Mouse (Mus musculus) limb, embryonic 15.5 days (tissue): ENCODE results near the gene Gm4131. TPM values are rescaled to one million over a fixed set of nuclear protein-coding genes. Genes with fewer than 3 reads are reported as not detected.

Experiments
- ATAC-seq: fragments of 200-750 bp; cut with Nextera tagmentation; 2 replicates; pipeline ENCODE4 v1.8.0; 2017; ENCODE audit warnings: low read depth, moderate TSS enrichment; ENCODE audit not compliant: insufficient number of reproducible peaks, low FRiP score, low TSS enrichment
- H3K27ac ChIP-seq: fragments of 300-500 bp; sonication (generic); 2 replicates; pipeline ENCODE4 v1.5.1; 2015; ENCODE audit warnings: moderate library complexity, mild to moderate bottlenecking, inconsistent platforms
- H3K27me3 ChIP-seq: fragments of 300-500 bp; sonication (generic); 2 replicates; pipeline ENCODE4 v1.6.1; 2015; ENCODE audit warnings: inconsistent platforms
- H3K36me3 ChIP-seq: fragments of 300-500 bp; sonication (generic); 2 replicates; pipeline ENCODE4 v1.6.1; 2015; ENCODE audit warnings: inconsistent platforms
- H3K4me1 ChIP-seq: fragments of 300-500 bp; sonication (generic); 2 replicates; pipeline ENCODE4 v1.6.1; 2015; ENCODE audit warnings: inconsistent platforms
- H3K4me2 ChIP-seq: fragments of 300-500 bp; sonication (generic); 2 replicates; pipeline ENCODE4 v1.6.1; 2015; ENCODE audit warnings: mild to moderate bottlenecking, inconsistent platforms
- H3K4me3 ChIP-seq: fragments of 300-500 bp; sonication (generic); 2 replicates; pipeline ENCODE4 v1.5.1; 2015; ENCODE audit warnings: mild to moderate bottlenecking, inconsistent platforms
- H3K9ac ChIP-seq: fragments of 300-500 bp; sonication (generic); 2 replicates; pipeline ENCODE4 v1.6.1; 2015; ENCODE audit warnings: inconsistent platforms
- H3K9me3 ChIP-seq: fragments of 300-500 bp; sonication (generic); 2 replicates; pipeline ENCODE4 v1.6.1; 2016; ENCODE audit warnings: inconsistent platforms
- WGBS: fragments of 180-500 bp; shearing (Covaris S2); methylation state at CpG from one replicate; pipeline ENCODE4 v1.1.7; 2015; 5-methylcytosine and 5-hydroxymethylcytosine counted together
- polyA plus RNA-seq: library from polyadenylated mRNA; unstranded; fragments of >200 nt; fragmentation: Nextera tagmentation; extraction: Ambion mirVana; gene quantifications from 2 replicates; pipeline ENCODE4 v1.2.1, GENCODE M21; 2015

Gene Gm4131
- polyA plus RNA-seq, 1 experiment from 2014 or later, result not detected

DNA sequence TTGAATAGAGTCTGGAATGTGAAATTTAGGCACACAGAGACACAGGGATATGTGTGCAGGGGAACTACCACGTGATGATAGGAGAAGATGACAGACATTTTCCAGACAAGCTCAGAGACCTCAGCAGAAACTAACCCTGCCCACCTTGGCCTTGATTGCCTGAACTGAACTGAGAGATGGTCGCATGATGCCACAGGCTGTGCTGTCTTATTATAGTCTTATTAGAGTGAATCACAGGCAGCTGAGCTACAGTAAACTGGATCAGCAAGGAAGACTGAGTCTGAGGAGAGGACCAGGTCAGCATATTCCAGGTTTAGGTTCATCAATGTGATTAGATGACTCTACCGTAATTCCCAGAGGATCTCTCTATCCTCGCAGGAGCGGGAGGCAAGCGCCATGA, 20.4 kb downstream of the Gm4131 start:
- H3K4me3 ChIP-seq, result no peak overlapping the region
- no peaks in the 10 kb centered on the region for H3K36me3 ChIP-seq
- 0 out of 2 replicates have a peak, but pooled peaks cover 3% of the 10 kb centered on the region for H3K27me3 ChIP-seq
- no peak overlapping the region for H3K9ac ChIP-seq
- H3K4me1 ChIP-seq, result no peaks in the 10 kb centered on the region
- no peak overlapping the region for H3K27ac ChIP-seq
- no peak for ATAC-seq
- no peak overlapping the region for H3K4me2 ChIP-seq
- no peaks in the 10 kb centered on the region for H3K9me3 ChIP-seq
- WGBS, result 85% methylated on average over 6 of the region's 6 CpGs

DNA sequence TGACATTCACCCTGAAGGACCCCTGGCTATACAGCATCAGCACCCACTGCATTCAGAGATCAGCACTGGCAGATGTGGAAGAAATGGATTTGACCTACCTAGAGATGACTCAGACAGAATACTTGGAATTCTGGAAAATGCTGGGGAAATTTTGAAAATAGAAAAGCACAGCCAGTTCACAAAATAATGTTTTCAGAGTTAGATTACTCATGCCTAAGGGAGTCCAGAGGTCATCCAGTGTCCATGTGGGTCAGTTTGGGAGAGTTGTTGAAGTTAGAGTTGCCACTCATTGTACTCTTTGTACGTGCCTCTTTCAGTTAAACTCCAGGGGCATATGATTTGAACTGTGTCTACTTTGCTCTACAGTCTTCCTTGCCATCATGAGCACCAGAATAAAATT, 25.0 kb downstream of the Gm4131 start:
- Histone ChIP-seq H3K4me3 (no peak overlapping the region), H3K27me3 (0 out of 2 replicates have a peak, but pooled peaks cover 3% of the 10 kb centered on the region), H3K36me3 (no peaks in the 10 kb centered on the region), H3K9ac (no peak overlapping the region), H3K4me1 (no peaks in the 10 kb centered on the region), H3K27ac (no peak overlapping the region), H3K4me2 (no peak overlapping the region), H3K9me3 (no peaks in the 10 kb centered on the region)
- WGBS, result 88% methylated on average over 1 of the region's 1 CpGs
- no peak for ATAC-seq

DNA sequence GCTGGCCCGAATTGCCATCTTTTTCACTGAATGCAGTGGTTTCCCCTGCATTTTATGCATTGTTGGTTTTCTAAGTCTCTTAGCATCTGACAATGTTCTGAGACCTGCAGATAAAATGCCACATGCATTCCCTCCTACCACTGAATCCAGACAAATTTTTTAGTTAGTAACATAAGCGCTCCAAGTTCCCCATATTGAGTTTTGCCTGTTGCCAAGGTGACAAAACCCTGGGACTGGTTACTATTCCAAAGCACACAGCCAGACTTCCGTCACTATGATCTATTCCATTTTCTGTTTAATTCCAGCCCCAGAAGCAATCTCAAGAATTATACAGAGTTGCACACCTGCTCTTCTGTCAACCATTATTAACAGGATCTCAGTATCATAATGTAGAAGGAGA, 26.9 kb downstream of the Gm4131 start:
- Histone ChIP-seq H3K9me3 (no peaks in the 10 kb centered on the region), H3K9ac (no peak overlapping the region), H3K27ac (no peak overlapping the region), H3K4me2 (no peak overlapping the region), H3K27me3 (no peaks in the 10 kb centered on the region), H3K4me1 (no peaks in the 10 kb centered on the region), H3K4me3 (no peak overlapping the region), H3K36me3 (no peaks in the 10 kb centered on the region)
- ATAC-seq, result no peak
- WGBS, result 77% methylated on average over 3 of the region's 3 CpGs

DNA sequence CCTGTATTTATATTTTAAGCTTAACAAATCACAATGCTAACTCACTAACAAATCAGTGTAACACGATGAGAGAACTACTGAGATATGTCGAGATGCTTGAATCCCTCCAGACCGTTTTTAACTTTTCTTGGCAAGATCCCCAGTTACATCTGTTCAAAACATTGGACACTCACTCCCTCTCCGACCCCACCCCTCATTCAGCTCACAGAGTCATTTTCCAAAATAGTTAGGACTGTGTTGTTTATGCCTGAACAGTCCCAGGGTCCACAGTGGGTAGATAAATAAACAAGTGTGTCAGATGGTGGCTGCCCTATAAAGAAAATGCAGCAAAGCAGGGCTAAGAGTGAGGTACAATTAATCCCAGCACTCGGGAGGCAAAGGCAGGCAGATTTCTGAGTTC, 29.7 kb downstream of the Gm4131 start:
- Histone ChIP-seq H3K9ac (no peak overlapping the region), H3K36me3 (no peaks in the 10 kb centered on the region), H3K27me3 (no peaks in the 10 kb centered on the region), H3K4me3 (no peak overlapping the region), H3K4me2 (no peak overlapping the region), H3K9me3 (no peaks in the 10 kb centered on the region), H3K4me1 (no peaks in the 10 kb centered on the region), H3K27ac (no peak overlapping the region)
- no peak for ATAC-seq
- 57% methylated on average over 5 of the region's 5 CpGs for WGBS

DNA sequence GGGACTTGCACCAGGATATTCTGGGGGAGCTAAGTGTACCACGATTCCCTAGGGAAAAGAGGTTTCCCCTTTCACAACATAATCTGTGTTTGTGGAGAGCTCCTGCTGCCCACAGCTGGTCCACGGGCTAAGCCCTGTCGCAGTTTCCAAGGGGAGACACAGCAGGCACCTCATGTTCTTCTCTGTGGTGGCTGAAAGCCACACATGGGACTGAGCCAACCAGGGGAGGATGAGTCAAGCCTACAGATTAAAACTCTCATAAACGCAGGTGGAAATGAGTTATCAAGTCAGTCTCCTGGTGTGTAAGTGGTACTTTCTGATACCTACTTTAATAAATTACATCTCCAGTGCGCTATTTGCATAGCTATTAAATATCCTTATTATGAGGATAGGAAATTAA, 30.6 kb downstream of the Gm4131 start:
- no peaks in the 10 kb centered on the region for H3K27me3 ChIP-seq
- no peak overlapping the region for H3K4me3 ChIP-seq
- H3K9me3 ChIP-seq, result no peaks in the 10 kb centered on the region
- H3K27ac ChIP-seq, result no peak overlapping the region
- no peaks in the 10 kb centered on the region for H3K4me1 ChIP-seq
- no peak overlapping the region for H3K4me2 ChIP-seq
- H3K36me3 ChIP-seq, result no peaks in the 10 kb centered on the region
- no peak overlapping the region for H3K9ac ChIP-seq
- 60% methylated on average over 5 of the region's 5 CpGs for WGBS
- ATAC-seq, result no peak

DNA sequence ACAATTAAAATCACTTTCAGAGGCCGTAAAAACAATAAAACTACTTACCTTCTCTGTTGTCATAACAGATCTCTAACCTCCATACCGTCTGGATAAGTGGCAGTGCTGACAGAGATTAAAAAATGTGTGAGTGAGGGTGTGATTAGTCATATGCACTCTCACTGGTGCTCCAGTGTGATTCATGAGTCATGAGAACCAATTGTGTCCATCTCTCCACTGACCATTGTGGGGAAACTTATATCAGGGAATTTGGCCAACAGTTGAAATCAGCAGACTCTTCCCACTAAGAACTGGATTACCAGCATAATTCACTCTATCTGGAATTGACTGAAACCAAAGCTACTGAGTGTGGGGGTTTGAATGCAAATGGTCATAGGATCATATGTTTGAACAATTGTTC, 35.8 kb downstream of the Gm4131 start:
- no peak for ATAC-seq

DNA sequence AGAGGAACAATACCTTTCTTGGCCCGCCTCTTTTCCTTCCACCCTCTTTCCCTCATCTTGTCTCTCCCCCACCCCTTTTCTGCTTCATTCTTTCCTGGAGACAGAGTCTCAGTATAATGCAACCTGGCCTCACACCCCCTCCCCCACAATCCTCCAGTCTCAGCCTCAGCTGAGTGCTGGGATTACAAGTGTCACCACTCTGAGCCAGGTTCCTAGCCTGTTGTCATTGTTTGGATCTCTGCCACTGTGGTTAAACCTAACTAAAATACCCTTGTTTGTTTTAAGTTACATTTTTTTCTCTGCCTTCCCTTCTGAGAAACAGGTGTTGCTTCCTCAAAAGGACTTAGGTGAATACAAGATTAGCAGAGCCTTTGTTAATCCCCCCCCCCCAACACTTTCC, 53.9 kb downstream of the Gm4131 start:
- no peaks in the 10 kb centered on the region for H3K9me3 ChIP-seq
- WGBS, result 83% methylated on average over 1 of the region's 1 CpGs
- no peak overlapping the region for H3K9ac ChIP-seq
- H3K4me1 ChIP-seq, result no peaks in the 10 kb centered on the region
- no peak overlapping the region for H3K4me2 ChIP-seq
- no peaks in the 10 kb centered on the region for H3K27me3 ChIP-seq
- no peak for ATAC-seq
- no peak overlapping the region for H3K27ac ChIP-seq
- no peaks in the 10 kb centered on the region for H3K36me3 ChIP-seq
- H3K4me3 ChIP-seq, result no peak overlapping the region

More for the DNA sequence above, 35.8 kb downstream of the Gm4131 start:
- Histone ChIP-seq H3K4me3 (no peak overlapping the region), H3K4me1 (no peaks in the 10 kb centered on the region), H3K27ac (no peak overlapping the region), H3K9ac (no peak overlapping the region), H3K27me3 (0 out of 2 replicates have a peak, but pooled peaks cover 3% of the 10 kb centered on the region), H3K9me3 (no peaks in the 10 kb centered on the region), H3K36me3 (no peaks in the 10 kb centered on the region), H3K4me2 (no peak overlapping the region)
- WGBS, result 63% methylated on average over 2 of the region's 2 CpGs

DNA sequence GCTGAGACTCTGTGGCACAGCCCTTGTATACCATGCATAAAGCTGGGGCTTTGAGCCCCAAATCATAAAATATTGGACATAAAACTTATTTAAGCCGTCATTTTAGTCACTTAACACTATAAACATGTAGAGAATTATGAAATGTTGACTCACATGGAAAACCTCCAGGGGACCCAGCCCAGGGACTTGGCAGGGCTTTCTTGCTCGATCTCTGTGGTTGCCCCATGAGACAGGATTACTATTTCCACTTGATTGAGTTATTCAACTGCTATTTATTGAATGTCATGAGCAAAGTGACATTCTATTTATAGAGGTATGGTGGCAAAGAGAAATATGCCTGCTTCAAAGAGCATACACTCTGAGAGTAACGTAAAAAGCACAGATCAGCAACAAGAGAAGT, 57.4 kb downstream of the Gm4131 start:
- ATAC-seq, result no peak
- Histone ChIP-seq H3K4me1 (no peaks in the 10 kb centered on the region), H3K9ac (no peak overlapping the region), H3K4me3 (no peak overlapping the region), H3K4me2 (no peak overlapping the region), H3K9me3 (no peaks in the 10 kb centered on the region), H3K27ac (no peak overlapping the region), H3K36me3 (no peaks in the 10 kb centered on the region), H3K27me3 (no peaks in the 10 kb centered on the region)
- 43% methylated on average over 3 of the region's 3 CpGs for WGBS

DNA sequence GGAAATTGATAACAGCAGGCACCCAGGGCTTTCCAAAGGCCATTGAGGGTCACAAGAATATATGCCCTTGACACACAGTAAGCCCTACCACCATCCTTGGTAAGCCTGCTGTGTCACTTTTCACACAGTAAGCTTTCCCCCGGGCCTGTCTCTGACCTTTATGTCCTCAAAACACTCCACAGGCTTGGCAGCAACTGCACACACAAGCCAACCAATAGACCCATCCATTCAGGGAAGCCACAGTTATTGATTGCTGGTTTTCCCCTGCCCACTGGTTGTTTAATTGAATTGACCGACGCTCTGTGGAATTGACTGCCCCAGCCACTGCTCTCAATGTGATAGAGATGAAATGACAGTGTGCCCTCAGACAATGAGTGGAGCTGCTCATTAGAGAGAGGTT, 60.5 kb downstream of the Gm4131 start:
- no peak for ATAC-seq
- no peaks in the 10 kb centered on the region for H3K4me1 ChIP-seq
- H3K4me3 ChIP-seq, result no peak overlapping the region
- H3K9me3 ChIP-seq, result no peaks in the 10 kb centered on the region
- H3K27me3 ChIP-seq, result no peaks in the 10 kb centered on the region
- H3K36me3 ChIP-seq, result no peaks in the 10 kb centered on the region
- H3K27ac ChIP-seq, result no peak overlapping the region
- 85% methylated on average over 3 of the region's 3 CpGs for WGBS
- no peak overlapping the region for H3K9ac ChIP-seq
- H3K4me2 ChIP-seq, result no peak overlapping the region

DNA sequence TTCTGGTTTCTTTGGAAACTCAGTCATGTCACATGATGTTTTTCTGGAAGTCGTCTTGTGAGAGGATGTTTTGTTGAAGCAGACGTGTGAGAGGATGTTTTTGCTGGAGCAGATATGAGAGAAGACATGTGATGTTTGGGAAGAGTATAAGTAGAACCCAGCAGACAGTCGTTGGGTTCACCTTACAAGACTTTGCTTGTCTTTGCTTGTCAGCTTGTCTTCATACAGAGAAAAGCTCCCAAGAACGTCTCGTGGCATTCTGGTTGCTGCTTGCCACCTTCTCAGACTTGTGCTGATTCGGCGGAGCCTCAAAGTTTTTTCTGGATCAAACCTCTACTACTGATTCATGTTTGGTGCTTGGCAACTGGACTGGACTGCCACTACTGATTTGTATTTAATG, 69.3 kb downstream of the Gm4131 start:
- no peak overlapping the region for H3K4me3 ChIP-seq
- H3K9ac ChIP-seq, result no peak overlapping the region
- H3K9me3 ChIP-seq, result no peaks in the 10 kb centered on the region
- H3K27ac ChIP-seq, result no peak overlapping the region
- 71% methylated on average over 7 of the region's 7 CpGs for WGBS
- no peaks in the 10 kb centered on the region for H3K36me3 ChIP-seq
- no peak overlapping the region for H3K4me2 ChIP-seq
- no peak for ATAC-seq
- H3K4me1 ChIP-seq, result no peaks in the 10 kb centered on the region
- H3K27me3 ChIP-seq, result no peaks in the 10 kb centered on the region

DNA sequence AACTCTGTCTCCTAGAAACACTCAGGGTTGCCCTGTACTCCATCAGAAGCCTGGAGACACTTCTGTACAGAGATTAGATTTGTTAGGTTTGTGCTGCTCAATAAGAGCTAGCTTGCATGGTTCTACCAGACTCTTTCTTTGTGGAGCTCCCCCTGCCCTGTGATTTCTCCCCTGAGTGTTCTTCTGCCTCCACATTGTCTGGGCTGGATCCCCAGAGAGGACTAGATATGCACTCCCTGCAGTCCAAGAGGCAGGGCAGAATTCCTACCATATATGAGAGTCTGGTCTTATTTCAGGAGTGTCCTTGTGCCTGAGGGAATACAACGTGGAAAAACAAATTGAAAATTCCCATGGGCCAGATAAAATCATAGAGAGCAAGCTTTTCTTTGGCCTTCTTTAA, 70.2 kb downstream of the Gm4131 start:
- no peak overlapping the region for H3K9ac ChIP-seq
- H3K27me3 ChIP-seq, result no peaks in the 10 kb centered on the region
- H3K9me3 ChIP-seq, result no peaks in the 10 kb centered on the region
- no peak overlapping the region for H3K4me2 ChIP-seq
- H3K4me3 ChIP-seq, result no peak overlapping the region
- no peaks in the 10 kb centered on the region; the same call in 1 of the 2 replicates for H3K4me1 ChIP-seq
- no peak overlapping the region for H3K27ac ChIP-seq
- ATAC-seq, result no peak
- H3K36me3 ChIP-seq, result no peaks in the 10 kb centered on the region
- WGBS, result 46% methylated on average over 1 of the region's 1 CpGs

DNA sequence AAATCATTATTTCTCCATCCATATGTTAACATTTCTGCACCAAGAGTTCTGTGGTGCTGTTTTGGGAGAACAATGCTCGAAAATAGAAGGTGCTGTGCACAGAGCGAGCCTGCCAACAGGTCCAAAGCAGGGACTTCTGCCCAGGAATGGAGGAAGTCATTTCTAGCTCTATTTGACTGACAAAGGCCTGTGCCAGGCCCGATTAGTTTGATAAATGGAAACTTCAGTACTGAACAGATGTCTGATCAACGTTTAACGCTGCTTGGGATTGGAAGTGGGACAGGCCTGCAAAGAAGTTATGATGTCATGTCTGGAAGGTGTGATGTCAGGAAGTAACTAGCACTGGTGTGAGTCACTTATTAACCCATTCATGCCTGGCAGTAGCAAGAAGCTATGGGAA, 73.3 kb downstream of the Gm4131 start:
- no peak overlapping the region for H3K4me3 ChIP-seq
- H3K27ac ChIP-seq, result no peak overlapping the region
- ATAC-seq, result no peak
- H3K4me1 ChIP-seq, result no peaks in the 10 kb centered on the region; the same call in 1 of the 2 replicates
- H3K9me3 ChIP-seq, result no peaks in the 10 kb centered on the region
- no peaks in the 10 kb centered on the region for H3K27me3 ChIP-seq
- WGBS, result 62% methylated on average over 5 of the region's 5 CpGs
- no peaks in the 10 kb centered on the region for H3K36me3 ChIP-seq
- H3K9ac ChIP-seq, result no peak overlapping the region
- no peak overlapping the region for H3K4me2 ChIP-seq

DNA sequence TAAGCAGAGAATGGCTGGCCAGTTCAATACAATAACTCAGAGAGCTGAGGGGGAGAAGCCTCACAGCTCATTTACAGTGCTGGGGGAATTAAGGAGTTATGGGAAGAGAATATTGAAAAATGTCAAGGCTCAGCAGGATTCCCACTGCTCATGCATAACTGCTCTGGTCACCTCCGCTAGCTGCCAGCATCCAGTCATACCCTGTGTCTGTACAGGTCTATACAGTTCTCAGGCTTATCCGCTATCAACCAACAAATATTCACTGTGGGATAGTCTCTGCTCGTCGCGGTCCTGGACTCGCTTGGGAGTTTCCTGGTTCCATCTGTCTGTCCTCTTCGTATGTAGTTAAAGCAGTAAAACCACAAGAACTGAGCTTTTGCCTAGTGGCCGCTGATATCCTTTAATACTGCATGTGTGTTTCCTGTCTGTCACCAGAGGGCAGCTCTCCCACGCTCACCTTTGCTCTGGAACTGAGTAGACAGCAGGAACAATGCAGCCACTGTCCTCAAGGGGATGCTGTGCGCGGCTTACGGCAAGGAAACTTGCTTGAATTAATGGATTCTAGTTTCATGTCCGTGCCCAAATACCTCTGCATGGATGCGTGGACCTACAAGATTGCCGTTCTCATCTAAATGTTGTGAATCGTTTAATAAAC, 74.4 kb downstream of the Gm4131 start:
- no peak overlapping the region for H3K27ac ChIP-seq
- 34% methylated on average over 16 of the region's 16 CpGs for WGBS
- no peaks in the 10 kb centered on the region for H3K27me3 ChIP-seq
- no peak overlapping the region for H3K9ac ChIP-seq
- ATAC-seq, result no peak
- no peak overlapping the region for H3K4me2 ChIP-seq
- no peaks in the 10 kb centered on the region for H3K9me3 ChIP-seq
- no peaks in the 10 kb centered on the region; the same call in 1 of the 2 replicates for H3K4me1 ChIP-seq
- no peak overlapping the region for H3K4me3 ChIP-seq
- H3K36me3 ChIP-seq, result no peaks in the 10 kb centered on the region
